Mouse (Mus musculus) heart, adult 8-10 months (tissue): Measurements from ENCODE around the gene Atp6v0e2. TPM values are rescaled to one million over a fixed set of nuclear protein-coding genes. Genes with fewer than 3 reads are reported as not detected.

ENCODE experiments used
- DNase-seq: peaks from one replicate; pipeline ENCODE4 v3.0.0; 2022; ENCODE audit warnings: low spot score
- total RNA-seq, 4 experiments: library from RNA; stranded (reverse); gene quantifications; 2 replicates each; pipeline ENCODE4 v1.2.4; 2022

The Atp6v0e2 gene
- total RNA-seq, 4 experiments from 2014 or later, result 18.1 to 27.4 (median 23.3) TPM

DNA sequence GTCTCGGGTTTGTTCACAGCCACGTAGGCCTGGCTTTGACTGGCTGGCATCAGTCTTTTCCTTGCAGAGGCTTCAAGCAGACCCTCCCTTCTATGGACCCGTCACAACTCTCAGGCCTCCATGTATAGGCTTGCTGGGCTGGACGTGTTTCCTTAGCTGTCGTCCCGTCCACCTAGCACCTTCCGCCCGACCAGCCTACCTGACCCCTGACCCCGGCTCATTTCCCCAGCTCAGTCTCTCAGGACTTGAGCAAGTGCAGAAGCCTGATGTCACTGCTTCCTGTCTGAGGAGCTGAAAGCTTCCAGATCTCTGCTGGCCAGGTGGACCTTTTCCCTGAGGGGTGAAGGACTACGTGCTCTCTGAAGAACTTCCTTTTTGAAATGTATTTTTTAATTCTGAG lies 35.9 kb downstream of the Atp6v0e2 start:
- DNase-seq, result peak; percentile 53

- DNase-seq, result no peak
Observed at GRCm38 (mm10) chr6:48573981-48574380, 36.6 kb downstream of the Atp6v0e2 start.

DNA sequence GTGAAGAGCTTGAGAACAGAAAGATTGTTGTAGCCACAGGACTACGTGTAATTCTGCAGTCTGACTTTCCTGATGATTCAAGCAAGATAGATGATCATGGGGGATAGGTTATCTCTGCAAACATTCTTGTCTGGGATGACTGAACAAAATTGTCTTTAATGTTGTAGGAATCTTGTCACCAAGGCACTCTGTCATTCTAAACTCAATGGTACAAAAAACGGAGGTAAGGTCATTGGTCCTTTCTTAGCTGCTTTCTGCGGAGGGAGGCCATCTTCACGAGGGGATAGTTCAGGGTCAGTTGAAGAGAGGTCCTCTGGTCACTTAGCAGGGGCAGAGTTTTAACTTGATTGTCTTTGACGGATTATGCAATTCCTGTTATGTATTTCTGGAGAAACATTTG lies 41.3 kb downstream of the Atp6v0e2 start:
- DNase-seq, result no peak

DNA sequence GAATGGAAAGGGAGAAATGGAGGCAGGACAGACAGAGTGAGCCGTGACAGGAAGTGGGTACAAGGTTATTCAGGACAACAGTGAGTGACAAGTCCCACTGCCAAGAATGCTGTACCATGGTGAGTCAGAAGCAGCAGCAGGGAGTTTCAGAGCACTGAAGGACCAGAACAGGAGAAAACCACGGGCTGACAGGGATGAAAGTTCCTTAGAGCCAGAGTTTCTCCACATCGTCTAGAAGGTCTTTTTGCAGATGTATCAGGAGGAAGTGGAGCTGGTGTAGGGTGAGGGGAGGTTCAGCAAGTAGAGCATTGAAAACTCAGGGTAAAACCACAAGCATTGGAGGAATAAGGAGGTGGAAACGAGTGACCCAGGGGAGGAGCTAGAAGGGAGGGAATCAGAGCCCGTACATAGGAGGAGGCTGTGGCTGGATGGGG lies 41.8 kb downstream of the Atp6v0e2 start:
- DNase-seq, result peak; percentile 59

DNA sequence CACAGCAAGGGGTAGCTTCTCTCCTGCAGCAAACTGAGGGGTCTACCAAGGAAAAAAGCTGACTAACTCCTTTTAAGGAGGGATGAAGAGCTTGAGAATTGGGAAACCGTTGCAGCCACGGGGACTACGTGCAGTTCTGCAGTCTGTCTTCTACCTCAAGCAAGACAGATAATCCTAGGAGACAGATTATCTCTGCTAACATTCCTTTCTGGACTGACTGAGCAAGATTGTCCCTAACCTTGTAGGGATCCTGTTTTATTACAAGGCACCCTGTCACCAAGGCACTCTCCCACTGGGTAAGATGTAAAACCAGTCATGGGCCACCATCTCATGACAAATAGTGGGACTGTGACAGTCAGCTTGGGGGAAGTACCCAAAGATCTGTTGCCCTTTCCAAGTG lies 43.8 kb downstream of the Atp6v0e2 start:
- no peak for DNase-seq

DNA sequence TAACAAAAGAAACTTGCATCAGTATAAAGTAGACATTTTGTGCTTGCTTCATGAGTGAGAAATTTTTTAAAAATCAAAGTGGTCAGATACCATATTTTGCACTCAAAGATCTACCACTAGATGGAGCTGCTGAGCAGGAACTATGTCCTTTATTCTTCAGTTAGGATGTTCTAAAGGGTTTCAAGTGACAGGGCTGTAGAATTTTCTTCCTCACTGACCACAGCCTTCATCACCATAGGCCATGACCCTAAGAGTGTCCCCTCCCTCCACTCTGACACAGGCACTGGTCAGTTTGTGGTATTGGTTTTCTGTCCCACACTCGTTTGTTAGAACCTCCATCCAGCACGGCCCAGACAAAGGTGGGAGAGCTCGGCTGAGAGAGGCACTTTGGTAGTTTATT lies 44.6 kb downstream of the Atp6v0e2 start:
- peak; percentile 68 for DNase-seq

DNA sequence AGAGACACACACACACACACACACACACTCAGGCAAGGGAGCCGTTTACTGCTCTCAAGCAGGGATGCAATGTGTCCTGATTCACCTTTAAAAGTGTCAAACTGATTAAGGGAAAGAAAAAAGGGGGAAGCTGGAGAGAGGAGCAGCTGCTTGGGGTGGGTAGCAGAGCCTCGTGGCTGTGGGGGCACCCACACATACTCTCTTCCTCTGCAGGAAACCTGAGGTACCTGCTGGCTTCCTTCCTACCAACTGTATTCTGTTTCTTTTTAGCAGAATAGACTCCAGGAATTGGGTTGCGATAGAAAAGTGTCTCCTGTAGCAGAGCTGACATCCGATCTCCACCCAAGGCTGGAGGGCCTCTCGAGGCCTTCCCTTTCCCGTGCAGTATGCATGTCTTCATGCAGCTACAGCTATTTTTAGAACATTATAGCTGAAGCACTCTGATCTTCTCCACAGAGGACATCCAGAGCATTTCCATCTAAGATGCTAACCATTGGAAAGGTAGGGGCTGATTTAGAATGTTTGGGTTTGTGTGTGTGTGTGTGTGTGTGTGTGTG lies 51.9 kb downstream of the Atp6v0e2 start, which contains the start of gene Gm45021:
TSS of gene Gm45021 (plus strand) at position 417 of the 557 bp plus-strand sequence.
- DNase-seq, result no peak

Other genes starting within 250 kb of the Atp6v0e2 start
- 10 to 100 TPM; 13.8 to 22.8 (median 17.9) TPM for gene Krba1, start 142.0 kb upstream of the Atp6v0e2 start, total RNA-seq
- 10 to 100 TPM in 3 of 4 experiments, 1 to 10 TPM in 1; 9.7 to 10.1 (median 10.1) TPM for gene Zfp467, start 91.8 kb upstream of the Atp6v0e2 start, total RNA-seq
- gene Sspo, start 89.4 kb upstream of the Atp6v0e2 start, total RNA-seq, result under 1 TPM; 0.14 to 0.35 (median 0.31) TPM
- gene Lrrc61, start 17.2 kb downstream of the Atp6v0e2 start, total RNA-seq, result 10 to 100 TPM; 17.7 to 20.1 (median 18.8) TPM
- 100 to 1,000 TPM in 1 of 4 experiments, 10 to 100 TPM in 3; 62.1 to 108 (median 77.5) TPM for gene Rarres2, start 35.2 kb downstream of the Atp6v0e2 start, total RNA-seq
- gene Gm45021, start 52.0 kb downstream of the Atp6v0e2 start, total RNA-seq, result not detected
- gene Repin1, start 56.3 kb downstream of the Atp6v0e2 start, total RNA-seq, result 10 to 100 TPM; 35.5 to 40.9 (median 36.3) TPM
- gene Gm44965, start 56.3 kb downstream of the Atp6v0e2 start, total RNA-seq, result 1 to 10 TPM in 2 of 4 experiments, not detected in 2; 1.0 to 2.8 TPM
- 10 to 100 TPM; 12.9 to 15.5 (median 14.1) TPM for gene Zfp775, start 64.4 kb downstream of the Atp6v0e2 start, total RNA-seq
- under 1 TPM; 0.22 to 0.69 (median 0.43) TPM for gene AI854703, start 89.1 kb downstream of the Atp6v0e2 start, total RNA-seq
- 1 to 10 TPM; 4.9 to 8.8 (median 5.8) TPM for gene Gimap8, start 109.6 kb downstream of the Atp6v0e2 start, total RNA-seq
- 1 to 10 TPM; 2.6 to 4.2 (median 3.1) TPM for gene Gimap9, start 138.5 kb downstream of the Atp6v0e2 start, total RNA-seq
- gene Gimap4, start 146.9 kb downstream of the Atp6v0e2 start, total RNA-seq, result 10 to 100 TPM; 16.1 to 25.6 (median 20.1) TPM
- 10 to 100 TPM; 28.6 to 39.2 (median 35.6) TPM for gene Gimap6, start 170.6 kb downstream of the Atp6v0e2 start, total RNA-seq
- 1 to 10 TPM; 2.7 to 5.0 (median 4.3) TPM for gene Gm28053, start 181.0 kb downstream of the Atp6v0e2 start, total RNA-seq
- under 1 TPM in 3 of 4 experiments, not detected in 1; 0.22 to 0.78 (median 0.71) TPM for gene Gimap7, start 181.0 kb downstream of the Atp6v0e2 start, total RNA-seq
- gene Gimap1, start 201.4 kb downstream of the Atp6v0e2 start, total RNA-seq, result 1 to 10 TPM; 6.3 to 9.4 (median 8.0) TPM
- 1 to 10 TPM; 4.1 to 5.0 (median 4.5) TPM for gene Gimap5, start 208.6 kb downstream of the Atp6v0e2 start, total RNA-seq
- under 1 TPM; 0.53 to 0.86 (median 0.54) TPM for gene Gimap3, start 233.2 kb downstream of the Atp6v0e2 start, total RNA-seq